Mouse (Mus musculus): ENCODE data around the gene Zmiz1. TPM values are rescaled to one million over a fixed set of nuclear protein-coding genes. Genes with fewer than 3 reads are reported as not detected.

The Zmiz1 gene
- total and polyA plus RNA-seq, 3 experiments = 3.7 to 45.8 (median 11.1) TPM

DNA sequence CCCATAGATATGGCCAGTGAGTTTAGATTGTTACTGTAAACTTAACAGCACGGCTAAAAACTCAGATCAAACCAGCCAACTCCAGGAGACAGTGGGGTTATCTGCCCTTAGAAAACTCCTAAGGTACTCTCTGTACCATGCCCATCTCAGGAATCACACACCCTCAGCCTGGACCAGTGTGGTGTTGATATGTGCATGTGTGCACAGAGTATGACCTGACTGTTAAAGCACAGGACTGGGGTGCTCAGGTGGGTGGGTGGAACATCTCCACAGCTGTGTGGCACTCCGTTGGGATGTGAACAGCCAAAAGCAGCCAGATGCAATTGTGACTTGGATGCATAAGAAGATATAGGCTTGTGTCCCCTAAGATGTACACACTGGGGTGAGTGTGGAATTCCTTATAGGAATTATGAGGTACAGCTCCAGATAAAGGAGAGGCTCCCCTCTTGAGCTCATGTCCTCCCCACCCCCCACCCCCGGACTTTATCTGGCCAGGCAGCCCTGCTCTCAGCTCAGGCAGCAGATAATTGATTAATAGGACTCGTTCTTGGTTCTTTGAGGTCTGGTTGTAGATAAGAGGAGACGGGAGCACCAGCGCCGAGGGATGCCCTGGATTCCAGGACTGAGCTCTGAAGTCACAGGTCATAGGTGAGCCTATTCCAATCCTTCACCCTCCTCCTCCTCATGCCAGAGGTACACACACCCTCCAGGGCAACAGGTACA is 35.1 kb upstream of the Zmiz1 start:
- in situ Hi-C loops (cut with MboI; ENCODE audit: low pct_ligation_motif_present, low pct_unique_long_range_greater_than_20kb, low sequenced_read_pairs) = no loop called here
- Histone ChIP-seq H3K4me2 (ENCODE audit: insufficient read depth, low read depth, poor library complexity, severe bottlenecking) (no peak overlapping the region), H3K4me3 (replicated peaks in 1 of 3; ENCODE audit: low read depth in 2 of 3, low read length in 2 of 3, poor library complexity in 1 of 3) (no peak overlapping the region), H3K9ac (ENCODE audit: insufficient read depth, low read depth) (no peak overlapping the region), H3K27me3 (replicated peaks) (no peaks in the 10 kb centered on the region), H3K27ac (ENCODE audit: insufficient read depth, low read depth) (no peak overlapping the region), H3K36me3 (replicated peaks in 1 of 2; ENCODE audit: control insufficient read depth in 1 of 2, insufficient read depth in 1 of 2, low read length in 1 of 2) (no peaks in the 10 kb centered on the region), H3K4me1 (ENCODE audit: control insufficient read depth in 1 of 2, insufficient read depth in 2 of 2) (no peaks in the 10 kb centered on the region), H3K79me2 (replicated peaks; ENCODE audit: control insufficient read depth, extremely low read depth, insufficient read depth, poor library complexity, severe bottlenecking) (no peaks in the 10 kb centered on the region), H3K9me3 (replicated peaks; ENCODE audit: low read length) (no peaks in the 10 kb centered on the region)
- dilution Hi-C loops (cut with MboI; ENCODE audit: extremely low pct_ligation_motif_present, extremely low pct_unique_long_range_greater_than_20kb, low sequenced_read_pairs) = no loop called here
- no peak for DNase-seq (ENCODE audit: extremely low read depth)
- no peak for TF ChIP-seq MAFK (IDR thresholded peaks at IDR 0.05; ENCODE audit: insufficient replicate concordance, low read length)
- no peak for TF ChIP-seq MAX (IDR thresholded peaks at IDR 0.05; ENCODE audit: low read length)
- TF ChIP-seq JUND (conservative IDR thresholded peaks at IDR 0.05; ENCODE audit: low read depth, low read length) = no peak

DNA sequence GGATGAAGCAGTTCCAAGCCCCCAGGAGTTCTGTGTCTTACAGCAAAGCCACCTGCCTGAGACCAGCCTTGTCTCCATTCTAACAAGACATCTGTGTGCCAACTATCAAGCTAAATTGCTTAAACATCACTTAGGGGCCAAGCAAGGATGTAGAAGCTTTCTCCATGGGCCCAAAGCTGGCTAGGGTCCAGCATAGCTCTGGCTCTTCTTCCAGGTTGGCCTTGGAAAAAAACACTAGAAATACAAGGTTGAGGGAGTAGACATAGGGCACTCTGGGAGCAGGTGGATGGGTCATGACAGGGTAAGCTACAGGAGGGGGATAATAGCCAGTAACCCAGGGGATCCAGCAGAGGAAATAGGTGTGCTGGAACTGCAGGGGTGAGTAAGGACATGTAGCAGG is 20.7 kb upstream of the Zmiz1 start:
- in situ Hi-C loops (cut with MboI; ENCODE audit: low pct_ligation_motif_present, low pct_unique_long_range_greater_than_20kb, low sequenced_read_pairs) (no loop called here), dilution Hi-C loops (cut with MboI; ENCODE audit: extremely low pct_ligation_motif_present, extremely low pct_unique_long_range_greater_than_20kb, low sequenced_read_pairs) (no loop called here)
- Histone ChIP-seq H3K9ac (ENCODE audit: insufficient read depth, low read depth) (no peak overlapping the region), H3K79me2 (replicated peaks; ENCODE audit: control insufficient read depth, extremely low read depth, insufficient read depth, poor library complexity, severe bottlenecking) (no peaks in the 10 kb centered on the region), H3K4me3 (replicated peaks in 1 of 3; ENCODE audit: low read depth in 2 of 3, low read length in 2 of 3, poor library complexity in 1 of 3) (no peak overlapping the region), H3K4me2 (ENCODE audit: insufficient read depth, low read depth, poor library complexity, severe bottlenecking) (no peak overlapping the region), H3K36me3 (replicated peaks in 1 of 2; ENCODE audit: control insufficient read depth in 1 of 2, insufficient read depth in 1 of 2, low read length in 1 of 2) (no peaks in the 10 kb centered on the region), H3K9me3 (replicated peaks; ENCODE audit: low read length) (no peaks in the 10 kb centered on the region), H3K27me3 (replicated peaks) (no peaks in the 10 kb centered on the region), H3K4me1 (ENCODE audit: control insufficient read depth in 1 of 2, insufficient read depth in 2 of 2) (no peaks in the 10 kb centered on the region), H3K27ac (ENCODE audit: insufficient read depth, low read depth) (no peak overlapping the region)
- no peak for DNase-seq (ENCODE audit: extremely low read depth)
- TF ChIP-seq RCOR1 (conservative IDR thresholded peaks at IDR 0.05; ENCODE audit: low read depth, low read length) = no peak
- TF ChIP-seq POLR2AphosphoS2 (IDR thresholded peaks at IDR 0.05; ENCODE audit: low read depth, low read length) = no peak
- TF ChIP-seq JUND (conservative IDR thresholded peaks at IDR 0.05; ENCODE audit: low read depth, low read length) = no peak
- no peak for TF ChIP-seq ELF1 (IDR thresholded peaks at IDR 0.05; ENCODE audit: low read depth, low read length)
- TF ChIP-seq IRF4 (IDR thresholded peaks at IDR 0.05; ENCODE audit: low read depth, low read length) = no peak

DNA sequence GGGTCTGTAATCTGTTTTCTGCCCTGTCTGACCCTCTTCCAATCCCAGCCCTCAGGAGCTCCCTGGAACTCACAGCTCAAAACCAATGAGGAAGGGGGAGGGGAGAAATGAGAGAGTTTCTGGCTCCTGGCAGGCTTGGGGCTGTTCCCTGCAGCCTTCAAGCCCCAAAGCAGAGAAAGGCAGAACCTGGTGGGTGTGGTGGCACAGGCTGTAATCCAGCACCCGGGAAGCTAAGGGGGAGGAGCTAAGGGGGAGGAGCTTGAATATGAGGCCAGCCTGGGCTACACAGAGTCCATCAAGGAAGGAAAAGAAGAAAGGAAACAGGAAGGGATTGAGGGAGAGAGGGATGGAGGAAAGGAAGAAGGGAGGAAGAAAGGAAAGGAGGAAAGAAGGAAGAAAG is 18.9 kb upstream of the Zmiz1 start:
- DNase-seq (ENCODE audit: extremely low read depth) = no peak
- in situ Hi-C loops (cut with MboI; ENCODE audit: low pct_ligation_motif_present, low pct_unique_long_range_greater_than_20kb, low sequenced_read_pairs) (no loop called here), dilution Hi-C loops (cut with MboI; ENCODE audit: extremely low pct_ligation_motif_present, extremely low pct_unique_long_range_greater_than_20kb, low sequenced_read_pairs) (no loop called here)
- Histone ChIP-seq H3K27me3 (replicated peaks) (no peaks in the 10 kb centered on the region), H3K79me2 (replicated peaks; ENCODE audit: control insufficient read depth, extremely low read depth, insufficient read depth, poor library complexity, severe bottlenecking) (no peaks in the 10 kb centered on the region), H3K4me2 (ENCODE audit: insufficient read depth, low read depth, poor library complexity, severe bottlenecking) (no peak overlapping the region), H3K27ac (ENCODE audit: insufficient read depth, low read depth) (no peak overlapping the region), H3K4me1 (ENCODE audit: control insufficient read depth in 1 of 2, insufficient read depth in 2 of 2) (no peaks in the 10 kb centered on the region), H3K4me3 (replicated peaks in 1 of 3; ENCODE audit: low read depth in 2 of 3, low read length in 2 of 3, poor library complexity in 1 of 3) (no peak overlapping the region), H3K9ac (ENCODE audit: insufficient read depth, low read depth) (no peak overlapping the region), H3K9me3 (replicated peaks; ENCODE audit: low read length) (no peaks in the 10 kb centered on the region), H3K36me3 (replicated peaks in 1 of 2; ENCODE audit: control insufficient read depth in 1 of 2, insufficient read depth in 1 of 2, low read length in 1 of 2) (no peaks in the 10 kb centered on the region)
- no peak for TF ChIP-seq MEF2A (IDR thresholded peaks at IDR 0.05; ENCODE audit: borderline replicate concordance, low read depth, low read length)
- TF ChIP-seq TCF12 (IDR thresholded peaks at IDR 0.05; ENCODE audit: low read depth, low read length) = no peak
- TF ChIP-seq ZNF384 (IDR thresholded peaks at IDR 0.05; ENCODE audit: low read depth, low read length) = no peak
- no peak for TF ChIP-seq ZKSCAN1 (IDR thresholded peaks at IDR 0.05; ENCODE audit: borderline replicate concordance, low read depth, low read length)
- TF ChIP-seq EP300 (IDR thresholded peaks at IDR 0.05; ENCODE audit: low read length) = no peak
- no peak for TF ChIP-seq RCOR1 (conservative IDR thresholded peaks at IDR 0.05; ENCODE audit: low read depth, low read length)
- TF ChIP-seq MXI1 (IDR thresholded peaks at IDR 0.05; ENCODE audit: low read depth, low read length) = no peak
- no peak for TF ChIP-seq RAD21 (IDR thresholded peaks at IDR 0.05; ENCODE audit: low read depth, low read length)
- no peak for TF ChIP-seq JUN (IDR thresholded peaks at IDR 0.05; ENCODE audit: insufficient read depth, low read depth, low read length)
- no peak for TF ChIP-seq KAT2A (IDR thresholded peaks at IDR 0.05; ENCODE audit: insufficient replicate concordance, low read length)
- no peak for TF ChIP-seq TBP (conservative IDR thresholded peaks at IDR 0.05; ENCODE audit: low read depth, low read length)
- no peak for TF ChIP-seq MYC (IDR thresholded peaks at IDR 0.05; ENCODE audit: low read depth, low read length)
- TF ChIP-seq HCFC1 (IDR thresholded peaks at IDR 0.05; ENCODE audit: low read depth, low read length) = no peak
- no peak for TF ChIP-seq ETS1 (conservative IDR thresholded peaks at IDR 0.05; ENCODE audit: low read depth, low read length)

Measured in CH12.LX (cell line).